In the genomic region with DNA sequence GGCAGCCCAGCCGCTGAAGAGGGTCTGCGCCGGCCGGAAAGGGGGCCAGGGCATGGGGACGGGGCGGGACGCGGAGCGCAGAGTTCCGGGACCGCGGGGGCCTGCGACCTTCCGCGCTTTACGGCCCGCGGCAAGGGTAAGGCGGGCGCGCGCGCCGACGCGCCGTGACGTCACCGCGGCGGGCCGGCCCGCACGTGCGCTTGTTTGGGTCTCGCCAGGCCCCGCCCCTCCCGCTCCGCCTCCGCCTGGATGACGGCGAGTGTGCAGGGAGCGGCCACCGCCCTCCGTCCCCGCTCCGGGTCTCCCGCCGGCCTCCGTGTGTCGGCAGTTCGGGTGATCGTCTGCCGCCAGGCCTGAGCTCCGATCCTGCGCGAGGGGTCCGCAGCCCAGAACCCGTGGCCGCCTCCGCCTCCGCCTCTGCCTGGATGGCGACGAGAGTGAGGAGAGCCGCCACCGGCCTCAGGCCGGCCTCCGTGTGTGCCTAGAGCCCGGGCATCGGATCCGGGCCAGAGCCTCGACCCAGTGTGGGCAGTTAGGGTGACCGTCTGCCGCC, we compare ENCODE assay signal across 8 mouse cellular contexts. TPM values are rescaled to one million over a fixed set of nuclear protein-coding genes. Genes with fewer than 3 reads are reported as not detected.
A peak's percentile ranks its signal among the peaks of the same experiment; 100 is the strongest.
DNase-seq lines count a peak whose midpoint lies in the region; ATAC-seq and TF ChIP-seq lines count a peak whose summit lies in the region.
"Not testable (repeated sequence)": the region's sequence is repeated elsewhere in the genome, so short reads cannot be mapped to it uniquely, and the experiment has no call there.

No protein-coding gene starts in this region.

- H3K9ac ChIP-seq in hindbrain, embryonic 15.5 days = peak overlapping the region; percentile 88

- under 1% methylated on average over 74 of the region's 74 CpGs for WGBS in hindbrain, embryonic 15.5 days

- peak overlapping the region; percentile 86 for H3K27ac ChIP-seq in hindbrain, embryonic 15.5 days (replicated peaks)

- H3K9me3 ChIP-seq in hindbrain, embryonic 15.5 days = not testable (repeated sequence)

- H3K4me1 ChIP-seq in hindbrain, embryonic 15.5 days (replicated peaks) = peaks cover 17% of the 10 kb centered on the region

- in situ Hi-C loops in Patski (cut with MboI; ENCODE audit: low pct_unique_long_range_greater_than_20kb) = not testable (repeated sequence)

- ATAC-seq in Patski = peak; percentile 81
- peak; percentile 97 for ATAC-seq in hindbrain, embryonic 15.5 days (ENCODE audit: low FRiP score, low read depth)

- not testable (repeated sequence) for H3K27me3 ChIP-seq in Patski; hindbrain, embryonic 15.5 days

- peak overlapping the region; percentile 85 for H3K4me3 ChIP-seq in hindbrain, embryonic 15.5 days

- TF ChIP-seq CTCF in Patski (IDR thresholded peaks at IDR 0.05) = not testable (repeated sequence)

- POLR2A ChIA-PET in Patski (lab: Charles Lee) = interaction anchor here (1.2 kb wide), 1 partner anchor 10 kb away, joined by 3 read pairs; no protein-coding TSS in a partner anchor

- peak; percentile 13 for DNase-seq in Patski (ENCODE audit: low read depth, low spot score)
- peak; percentile 97 for DNase-seq in cerebellum, postnatal 14 days
- DNase-seq in frontal cortex, postnatal 25 days (ENCODE audit: low spot score in 2 of 2) = peak; percentile 82 to 84
- DNase-seq in left cerebral cortex, adult 11 months (ENCODE audit: low spot score) = peak; percentile 85
- peak; percentile 96 to 97 for DNase-seq in lung, postnatal 4 days
- DNase-seq in retina, postnatal 7 days (ENCODE audit: low read depth, low spot score) = peak; percentile 83
- DNase-seq in urinary bladder, adult 2 months (ENCODE audit: low spot score) = peak; percentile 91

- CTCF ChIA-PET in Patski (lab: Charles Lee) = not testable (repeated sequence)

- peak overlapping the region; percentile 82 for H3K4me2 ChIP-seq in hindbrain, embryonic 15.5 days

- not testable (repeated sequence) for H3K36me3 ChIP-seq in hindbrain, embryonic 15.5 days

RNA-seq across cellular contexts. Expression of a gene that starts 51.1 kb away (rescaled TPM):
- polyA plus RNA-seq in Patski (2021) = 26.1 TPM
- polyA plus RNA-seq in hindbrain, embryonic 15.5 days (2015; fragmentation: Nextera tagmentation; extraction: Ambion mirVana) = 10.2 and 11.0 TPM in 2 replicates
- 11.2 and 14.7 TPM in 2 replicates for polyA plus RNA-seq in urinary bladder, adult 2 months (2012; rRNA removed)

RNA-seq across cellular contexts. Expression of a gene that starts 53.3 kb away (rescaled TPM):
- 8.3 TPM for polyA plus RNA-seq in Patski (2021)
- polyA plus RNA-seq in hindbrain, embryonic 15.5 days (2015; fragmentation: Nextera tagmentation; extraction: Ambion mirVana) = 0.52 and 0.92 TPM in 2 replicates
- not detected in 2 replicates for polyA plus RNA-seq in urinary bladder, adult 2 months (2012; rRNA removed)

Comparison
In these comparisons a context has a peak if more than half of its experiments do, and no peak if none do; other contexts are left out.
1. Peak in every context shown above with its lines: DNase-seq, ATAC-seq, H3K4me3 ChIP-seq and H3K27ac ChIP-seq.
2. DNase-seq: peak in every context shown above with its lines; median percentile 97 in cerebellum, postnatal 14 days; 96 in lung, postnatal 4 days; 91 in urinary bladder, adult 2 months; 85 in left cerebral cortex, adult 11 months; 83 in frontal cortex, postnatal 25 days; 83 in retina, postnatal 7 days; 13 in Patski.